Mouse (Mus musculus): Measurements from ENCODE around the gene Tmem237.

Gene Tmem237

GRCm38 (mm10) chr1:59101020-59101419 is 19.2 kb downstream of the Tmem237 start:
- no peak for DNase-seq (ENCODE audit: low spot score)

- DNase-seq (ENCODE audit: low spot score), result no peak
Measured at GRCm38 (mm10) chr1:59094705-59095104, 25.5 kb downstream of the Tmem237 start, which contains the start of gene C2cd6. Gene C2cd6, minus strand, starts transcription at chr1:59094900.

GRCm38 (mm10) chr1:59070867-59071266 is 49.3 kb downstream of the Tmem237 start:
- DNase-seq (ENCODE audit: low spot score), result no peak

GRCm38 (mm10) chr1:59067976-59068375 is 52.2 kb downstream of the Tmem237 start:
- DNase-seq (ENCODE audit: low spot score), result no peak

GRCm38 (mm10) chr1:59063697-59064096 is 56.5 kb downstream of the Tmem237 start:
- DNase-seq (ENCODE audit: low spot score), result no peak

- DNase-seq (ENCODE audit: low spot score), result no peak
Measured at GRCm38 (mm10) chr1:59056955-59057354, 63.3 kb downstream of the Tmem237 start.

GRCm38 (mm10) chr1:59051306-59051705 is 68.9 kb downstream of the Tmem237 start:
- no peak for DNase-seq (ENCODE audit: low spot score)
